Mouse (Mus musculus) heart, postnatal 0 days (tissue): ENCODE results near the gene Hist1h2br. TPM values are rescaled to one million over a fixed set of nuclear protein-coding genes. Genes with fewer than 3 reads are reported as not detected.

Source experiments
- ATAC-seq: fragments of 200-750 bp; cut with Nextera tagmentation; 2 replicates; pipeline ENCODE4 v1.8.0; 2017; ENCODE audit warnings: low read depth, moderate number of reproducible peaks, moderate library complexity; ENCODE audit not compliant: insufficient read depth
- DNase-seq: peaks from one replicate; pipeline ENCODE4 v3.0.0-alpha.2; 2016; ENCODE audit warnings: low spot score
- H3K27ac ChIP-seq: fragments of 300-500 bp; sonication (generic); 2 replicates; pipeline ENCODE4 v1.5.1; 2014; ENCODE audit warnings: low read depth, mild to moderate bottlenecking
- H3K27me3 ChIP-seq: fragments of 300-500 bp; sonication (generic); 2 replicates; pipeline ENCODE4 v1.6.1; 2014; ENCODE audit warnings: low read length, mixed read lengths; ENCODE audit not compliant: control insufficient read depth, insufficient read depth
- H3K36me3 ChIP-seq: fragments of 300-500 bp; sonication (generic); replicated peaks from 2 replicates; pipeline ENCODE4 v1.6.1; 2014; ENCODE audit warnings: low read length, mixed read lengths; ENCODE audit not compliant: control insufficient read depth, insufficient read depth
- H3K4me1 ChIP-seq: fragments of 300-500 bp; sonication (generic); 2 replicates; pipeline ENCODE4 v1.6.1; 2014; ENCODE audit warnings: antibody characterized with exemption; ENCODE audit not compliant: control insufficient read depth, insufficient read depth
- H3K4me2 ChIP-seq: fragments of 300-500 bp; sonication (generic); 2 replicates; pipeline ENCODE4 v1.6.1; 2014; ENCODE audit warnings: low read depth, mild to moderate bottlenecking, low read length, moderate library complexity
- H3K4me3 ChIP-seq: fragments of 300-500 bp; sonication (generic); 2 replicates; pipeline ENCODE4 v1.5.1; 2014; ENCODE audit warnings: low read depth, low read length
- H3K9ac ChIP-seq: fragments of 300-500 bp; sonication (generic); replicated peaks from 2 replicates; pipeline ENCODE4 v1.6.1; 2014; ENCODE audit warnings: low read depth, low read length, mixed read lengths
- H3K9me3 ChIP-seq: fragments of 300-500 bp; sonication (generic); replicated peaks from 2 replicates; pipeline ENCODE4 v1.6.1; 2016; ENCODE audit warnings: low read length; ENCODE audit not compliant: control insufficient read depth
- CTCF ChIP-seq: IDR thresholded peaks from 2 replicates; pipeline ENCODE4 v1.5.1; 2016; ENCODE audit warnings: antibody characterized with exemption, control low read depth, low read depth
- EP300 ChIP-seq: IDR thresholded peaks from 2 replicates; pipeline ENCODE4 v1.6.1; 2016; ENCODE audit warnings: antibody characterized with exemption, low read depth
- WGBS: fragments of 180-500 bp; shearing (Covaris S2); extraction: QIAGEN DNeasy Blood & Tissue Kit; methylation state at CpG from one replicate; pipeline ENCODE4 v1.1.7; 2014; 5-methylcytosine and 5-hydroxymethylcytosine counted together
- microRNA-seq: library from miRNA; unstranded; fragments of <30 nt; microRNA quantifications from one replicate; pipeline ENCODE4, GENCODE M21; 2016
- polyA plus RNA-seq: library from polyadenylated mRNA; unstranded; fragments of >200 nt; fragmentation: Nextera tagmentation; extraction: Ambion mirVana; gene quantifications from 2 replicates; pipeline ENCODE4 v1.2.1, GENCODE M21; 2015
- total RNA-seq: library from RNA; depleted of rRNA; stranded (reverse); fragments of >200 nt; gene quantifications from 2 replicates; pipeline ENCODE4 v1.2.3, GENCODE M21; 2014; ENCODE audit warnings: low replicate concordance; rRNA removed

The Hist1h2br gene
- total and polyA plus RNA-seq, 2 experiments from 2014 or later, result 5.2 to 929 TPM

DNA sequence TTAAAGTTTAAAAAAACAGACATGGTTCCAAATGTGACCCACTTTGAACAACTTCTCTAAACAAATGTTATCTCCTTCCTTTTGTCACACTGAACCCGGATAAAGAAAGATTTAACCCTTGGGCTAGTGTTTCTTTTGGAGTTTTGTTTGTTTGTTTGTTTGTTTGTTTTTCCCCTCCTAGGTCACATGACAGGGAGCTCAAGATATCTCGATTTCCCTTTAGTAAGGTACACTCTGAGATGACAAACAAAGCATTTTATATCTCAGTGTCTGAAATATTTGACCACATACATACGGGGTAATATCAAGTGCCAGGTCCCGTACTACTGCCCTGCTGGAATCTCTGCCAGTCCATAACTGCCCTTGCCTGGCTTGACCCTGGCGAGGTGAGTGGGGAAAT lies 49.9 kb downstream of the Hist1h2br start:
- Histone ChIP-seq H3K27ac (no peak overlapping the region), H3K4me3 (no peak overlapping the region), H3K4me1 (no peaks in the 10 kb centered on the region), H3K9ac (no peak overlapping the region), H3K36me3 (no peaks in the 10 kb centered on the region), H3K27me3 (no peaks in the 10 kb centered on the region), H3K4me2 (no peak overlapping the region), H3K9me3 (no peaks in the 10 kb centered on the region)
- 37% methylated on average over 5 of the region's 5 CpGs for WGBS
- TF ChIP-seq EP300, result no peak
- TF ChIP-seq CTCF, result no peak
- DNase-seq (no peak), ATAC-seq (no peak)

DNA sequence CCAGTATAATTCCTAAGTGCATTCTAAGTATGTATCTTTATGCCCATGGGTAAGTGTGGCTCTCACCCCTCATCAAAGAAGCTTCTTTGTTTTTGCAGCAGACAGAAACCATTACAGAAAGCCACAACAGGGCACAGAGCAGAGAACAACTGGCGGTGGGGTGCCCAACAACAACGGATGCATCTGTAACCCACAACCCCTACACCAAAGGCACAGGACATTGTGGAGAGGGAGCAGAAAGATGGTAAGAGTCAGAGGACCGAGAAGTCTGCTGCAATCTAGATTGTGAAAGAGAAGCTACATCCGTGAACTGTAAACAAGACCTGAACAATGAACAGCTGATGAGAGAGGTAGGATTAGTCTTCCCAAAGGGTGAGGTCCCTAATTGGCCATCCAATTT lies 51.0 kb downstream of the Hist1h2br start:
- Histone ChIP-seq H3K27me3 (no peaks in the 10 kb centered on the region), H3K27ac (no peak overlapping the region), H3K9me3 (no peaks in the 10 kb centered on the region; the same call in 1 of the 2 replicates), H3K4me2 (no peak overlapping the region), H3K4me1 (no peaks in the 10 kb centered on the region), H3K4me3 (no peak overlapping the region), H3K9ac (no peak overlapping the region), H3K36me3 (no peaks in the 10 kb centered on the region)
- DNase-seq (no peak), ATAC-seq (no peak)
- TF ChIP-seq EP300, result no peak
- no peak for TF ChIP-seq CTCF
- WGBS, result 76% methylated on average over 4 of the region's 4 CpGs

Small RNA genes lying within 50 kb of the gene (microRNA-seq; reads per million reads assigned to microRNA genes)
- gene Gm19658, result not detected
- not detected for gene Gm44346
- gene Gm44466, result not detected

Other genes with a start within 250 kb of the Hist1h2br start
- gene Olfr1362, start 219.7 kb upstream of the Hist1h2br start, total RNA-seq, result not detected in 2 replicates
- gene Olfr1362, start 219.7 kb upstream of the Hist1h2br start, polyA plus RNA-seq, result not detected in 2 replicates
- not detected in 2 replicates for gene Olfr11, start 191.2 kb upstream of the Hist1h2br start, total RNA-seq
- gene Olfr11, start 191.2 kb upstream of the Hist1h2br start, polyA plus RNA-seq, result not detected in 2 replicates
- gene Olfr1361, start 170.4 kb upstream of the Hist1h2br start, total RNA-seq, result not detected in 2 replicates
- not detected in 2 replicates for gene Olfr1361, start 170.4 kb upstream of the Hist1h2br start, polyA plus RNA-seq
- gene Olfr1360, start 156.3 kb upstream of the Hist1h2br start, total RNA-seq, result not detected in 2 replicates
- not detected in 2 replicates for gene Olfr1360, start 156.3 kb upstream of the Hist1h2br start, polyA plus RNA-seq
- not detected in 2 replicates for gene Olfr1359, start 135.6 kb upstream of the Hist1h2br start, total RNA-seq
- gene Olfr1359, start 135.6 kb upstream of the Hist1h2br start, polyA plus RNA-seq, result not detected in 2 replicates
- gene Hist1h2bl, start 117.6 kb upstream of the Hist1h2br start, total RNA-seq, result 431 and 666 TPM in 2 replicates
- 0.55 and 0.98 TPM in 2 replicates for gene Hist1h2bl, start 117.6 kb upstream of the Hist1h2br start, polyA plus RNA-seq
- gene Hist1h2ai, start 117.3 kb upstream of the Hist1h2br start, total RNA-seq, result 828 and 1,538 TPM in 2 replicates
- gene Hist1h2ai, start 117.3 kb upstream of the Hist1h2br start, polyA plus RNA-seq, result 3.6 and 4.3 TPM in 2 replicates
- gene Hist1h3h, start 116.1 kb upstream of the Hist1h2br start, total RNA-seq, result 1,332 and 1,437 TPM in 2 replicates
- gene Hist1h3h, start 116.1 kb upstream of the Hist1h2br start, polyA plus RNA-seq, result 1.8 TPM in 1 of 2 replicates, not detected in the other
- gene Hist1h2bm, start 111.7 kb upstream of the Hist1h2br start, total RNA-seq, result 1,438 and 1,618 TPM in 2 replicates
- 0.60 and 0.90 TPM in 2 replicates for gene Hist1h2bm, start 111.7 kb upstream of the Hist1h2br start, polyA plus RNA-seq
- gene Hist1h4j, start 98.7 kb upstream of the Hist1h2br start, total RNA-seq, result 962 and 1,129 TPM in 2 replicates
- gene Hist1h4j, start 98.7 kb upstream of the Hist1h2br start, polyA plus RNA-seq, result 0.20 and 0.27 TPM in 2 replicates
- gene Hist1h4k, start 83.2 kb upstream of the Hist1h2br start, total RNA-seq, result 470 and 1,132 TPM in 2 replicates
- gene Hist1h4k, start 83.2 kb upstream of the Hist1h2br start, polyA plus RNA-seq, result 0.55 and 1.4 TPM in 2 replicates
- gene Hist1h2ak, start 79.9 kb upstream of the Hist1h2br start, total RNA-seq, result 128 and 633 TPM in 2 replicates
- gene Hist1h2ak, start 79.9 kb upstream of the Hist1h2br start, polyA plus RNA-seq, result 10.3 and 10.7 TPM in 2 replicates
- gene Hist1h2bn, start 79.6 kb upstream of the Hist1h2br start, total RNA-seq, result 1,069 and 1,692 TPM in 2 replicates
- 0.94 and 2.5 TPM in 2 replicates for gene Hist1h2bn, start 79.6 kb upstream of the Hist1h2br start, polyA plus RNA-seq
- gene Hist1h1b, start 53.1 kb upstream of the Hist1h2br start, total RNA-seq, result 356 and 550 TPM in 2 replicates
- 4.7 and 5.4 TPM in 2 replicates for gene Hist1h1b, start 53.1 kb upstream of the Hist1h2br start, polyA plus RNA-seq
- gene Hist1h3i, start 50.4 kb upstream of the Hist1h2br start, total RNA-seq, result 602 and 1,805 TPM in 2 replicates
- gene Hist1h3i, start 50.4 kb upstream of the Hist1h2br start, polyA plus RNA-seq, result 21.5 and 25.8 TPM in 2 replicates
- 677 and 1,354 TPM in 2 replicates for gene Hist1h2an, start 46.5 kb upstream of the Hist1h2br start, total RNA-seq
- gene Hist1h2an, start 46.5 kb upstream of the Hist1h2br start, polyA plus RNA-seq, result 1.8 and 3.3 TPM in 2 replicates
- gene Hist1h2bp, start 46.3 kb upstream of the Hist1h2br start, total RNA-seq, result 250 and 332 TPM in 2 replicates
- 0.34 and 0.55 TPM in 2 replicates for gene Hist1h2bp, start 46.3 kb upstream of the Hist1h2br start, polyA plus RNA-seq
- 1,204 and 1,722 TPM in 2 replicates for gene Hist1h2bq, start 23.5 kb upstream of the Hist1h2br start, total RNA-seq
- 5.6 and 6.3 TPM in 2 replicates for gene Hist1h2bq, start 23.5 kb upstream of the Hist1h2br start, polyA plus RNA-seq
- not detected in 2 replicates for gene Hist1h2ao, start 23.3 kb upstream of the Hist1h2br start, total RNA-seq
- not detected in 2 replicates for gene Hist1h2ao, start 23.3 kb upstream of the Hist1h2br start, polyA plus RNA-seq
- 1.1 and 2.7 TPM in 2 replicates for gene Hist1h4m, start 22.0 kb upstream of the Hist1h2br start, total RNA-seq
- gene Hist1h4m, start 22.0 kb upstream of the Hist1h2br start, polyA plus RNA-seq, result not detected in 2 replicates
- gene Hist1h4n, start 1.5 kb upstream of the Hist1h2br start, total RNA-seq, result 3,661 and 3,822 TPM in 2 replicates
- gene Hist1h4n, start 1.5 kb upstream of the Hist1h2br start, polyA plus RNA-seq, result 2.0 and 2.4 TPM in 2 replicates
- 1,615 and 1,927 TPM in 2 replicates for gene Hist1h2ap, start 236 bp upstream of the Hist1h2br start, total RNA-seq
- gene Hist1h2ap, start 236 bp upstream of the Hist1h2br start, polyA plus RNA-seq, result 664 and 726 TPM in 2 replicates
- gene Zfp184, start 111.4 kb downstream of the Hist1h2br start, total RNA-seq, result 1.1 and 1.7 TPM in 2 replicates
- 2.1 and 2.6 TPM in 2 replicates for gene Zfp184, start 111.4 kb downstream of the Hist1h2br start, polyA plus RNA-seq
- not detected in 2 replicates for gene Pom121l2, start 147.5 kb downstream of the Hist1h2br start, total RNA-seq
- not detected in 2 replicates for gene Pom121l2, start 147.5 kb downstream of the Hist1h2br start, polyA plus RNA-seq
- gene Prss16, start 176.0 kb downstream of the Hist1h2br start, total RNA-seq, result 14.0 TPM in 1 of 2 replicates, not detected in the other
- 0.05 and 0.14 TPM in 2 replicates for gene Prss16, start 176.0 kb downstream of the Hist1h2br start, polyA plus RNA-seq
- 48.9 and 128 TPM in 2 replicates for gene Hist1h2ah, start 201.8 kb downstream of the Hist1h2br start, total RNA-seq
- gene Hist1h2ah, start 201.8 kb downstream of the Hist1h2br start, polyA plus RNA-seq, result 1.9 TPM in 1 of 2 replicates, not detected in the other
- 563 and 573 TPM in 2 replicates for gene Hist1h2bk, start 202.1 kb downstream of the Hist1h2br start, total RNA-seq
- gene Hist1h2bk, start 202.1 kb downstream of the Hist1h2br start, polyA plus RNA-seq, result 0.34 TPM in 1 of 2 replicates, not detected in the other
- 29.3 and 34.1 TPM in 2 replicates for gene Hist1h4i, start 207.6 kb downstream of the Hist1h2br start, total RNA-seq
- gene Hist1h4i, start 207.6 kb downstream of the Hist1h2br start, polyA plus RNA-seq, result 4.0 and 4.2 TPM in 2 replicates
- gene Hist1h2ag, start 209.2 kb downstream of the Hist1h2br start, total RNA-seq, result 658 and 1,026 TPM in 2 replicates
- 7.6 and 7.9 TPM in 2 replicates for gene Hist1h2ag, start 209.2 kb downstream of the Hist1h2br start, polyA plus RNA-seq
- gene Hist1h2bj, start 209.5 kb downstream of the Hist1h2br start, total RNA-seq, result 1,225 and 1,316 TPM in 2 replicates
- 1.7 and 3.1 TPM in 2 replicates for gene Hist1h2bj, start 209.5 kb downstream of the Hist1h2br start, polyA plus RNA-seq